Mouse (Mus musculus) cerebellum, postnatal 25 days (tissue): ENCODE measurements around the gene Ppp1ca.

Source experiments
- DNase-seq, 2 experiments: peaks; one replicate each; pipeline ENCODE4 v3.0.0; 2021; ENCODE audit warnings: mixed read lengths in 2 of 2

Ppp1ca gene

GRCm38 (mm10) chr19:4187303-4187702 is 4.6 kb upstream of the Ppp1ca start:
- DNase-seq: no peak

DNA sequence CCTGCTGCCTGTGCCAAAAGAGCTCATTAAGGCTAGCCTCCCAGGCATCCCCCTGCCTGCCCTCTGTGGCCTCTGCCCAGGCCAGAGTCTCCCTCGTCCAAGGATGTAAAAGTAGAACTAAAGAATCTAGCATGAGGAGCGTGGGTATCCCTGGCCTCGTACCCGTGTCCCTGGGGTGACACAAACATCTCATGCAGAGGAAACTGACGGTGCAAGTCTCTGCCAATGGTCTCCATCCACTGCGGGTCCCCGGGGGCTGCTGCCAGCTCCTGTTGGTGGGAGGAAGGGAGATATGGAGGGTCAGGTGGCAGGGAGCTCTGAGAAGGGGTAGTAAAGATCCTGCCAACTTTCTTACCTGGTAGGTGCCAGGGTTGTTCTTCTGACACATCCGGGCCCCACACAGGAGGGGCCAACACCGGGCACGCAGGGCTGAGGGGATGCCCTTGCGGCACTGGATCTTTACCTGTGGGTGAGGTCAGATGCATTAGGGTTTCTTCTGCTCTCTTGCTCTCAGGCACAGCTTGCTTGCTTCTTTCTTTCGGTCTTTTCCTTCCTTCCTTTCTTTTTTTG is 2.7 kb upstream of the Ppp1ca start:
- DNase-seq: no peak

DNA sequence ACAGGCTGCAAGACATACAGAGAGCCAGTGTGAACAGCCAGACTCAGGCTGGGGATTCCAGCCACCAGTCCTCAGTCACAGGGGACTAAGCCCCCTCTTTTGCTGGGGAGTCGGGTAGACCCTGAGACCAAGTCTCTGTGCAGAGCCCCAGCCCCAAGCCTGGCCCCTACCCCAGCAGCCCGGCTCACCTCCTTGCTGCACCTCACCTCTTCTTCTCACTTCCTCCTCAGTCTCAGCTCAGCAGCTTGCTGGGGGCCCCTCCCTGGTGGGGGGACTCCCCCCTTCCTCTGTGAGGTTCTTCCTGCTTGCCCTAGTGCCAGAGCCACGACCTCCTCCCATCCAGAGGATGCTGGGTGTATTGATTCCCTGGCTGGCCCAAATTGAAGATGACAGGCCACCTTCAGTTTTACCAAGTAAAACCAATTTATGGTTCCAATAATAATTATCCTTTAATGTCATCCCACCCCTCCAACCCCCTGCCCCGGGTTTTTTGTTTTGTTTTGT is 982 bp upstream of the Ppp1ca start, which contains the start of gene Tbc1d10c:
TSS of gene Tbc1d10c (minus strand) at position 454 of the 504 bp plus-strand sequence.
- no peak for DNase-seq

- no peak for DNase-seq
Measured at GRCm38 (mm10) chr19:4192251-4192985, 553 bp downstream of the Ppp1ca start.

DNA sequence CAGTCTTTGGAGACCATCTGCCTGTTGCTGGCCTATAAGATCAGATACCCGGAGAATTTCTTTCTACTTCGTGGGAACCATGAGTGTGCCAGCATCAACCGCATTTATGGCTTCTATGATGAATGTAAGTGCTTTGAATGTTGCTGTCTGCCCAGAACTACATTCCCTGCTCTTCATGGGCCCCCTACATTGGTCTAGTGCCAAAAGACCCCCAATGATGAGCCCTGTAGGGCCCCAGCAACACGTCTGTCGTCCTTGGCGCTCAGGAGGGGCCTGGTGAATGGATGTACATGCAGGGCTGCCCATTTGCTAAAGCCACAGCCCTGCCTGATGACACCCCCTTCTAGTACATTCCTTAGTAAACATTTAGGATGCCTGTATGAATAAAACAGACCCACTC is 1.3 kb downstream of the Ppp1ca start:
- no peak for DNase-seq

DNA sequence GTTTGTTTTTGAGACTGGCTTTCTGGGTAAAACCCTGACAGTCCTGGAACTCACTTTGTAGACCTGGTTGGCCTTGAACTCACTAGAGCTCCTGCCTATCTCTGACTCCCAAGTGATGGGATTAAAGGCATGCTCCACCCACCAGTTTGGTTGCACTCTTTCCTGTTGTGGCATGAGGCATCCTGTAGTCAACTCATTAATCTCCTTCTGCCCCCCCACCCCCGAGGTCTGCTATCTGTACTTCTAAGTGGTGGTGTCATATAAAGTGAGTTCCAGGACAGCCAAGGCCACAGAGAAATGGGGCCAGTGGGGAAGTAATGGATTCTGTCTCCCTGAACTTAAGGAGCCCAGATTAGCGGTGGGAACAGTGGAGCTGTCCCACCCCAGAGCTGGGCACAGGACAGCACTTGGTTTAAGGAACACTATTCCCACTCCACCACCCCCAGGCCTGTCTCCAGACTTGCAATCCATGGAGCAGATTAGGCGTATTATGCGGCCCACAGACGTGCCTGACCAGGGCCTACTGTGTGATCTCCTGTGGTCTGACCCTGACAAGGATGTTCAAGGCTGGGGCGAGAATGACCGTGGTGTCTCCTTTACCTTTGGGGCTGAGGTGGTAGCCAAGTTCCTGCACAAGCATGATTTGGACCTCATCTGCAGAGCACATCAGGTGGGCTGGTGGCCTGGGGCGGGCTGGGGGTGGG is 2.3 kb downstream of the Ppp1ca start:
- DNase-seq: peak in 1 of 2 experiments; percentile 29

GRCm38 (mm10) chr19:4194776-4195650 is 3.1 kb downstream of the Ppp1ca start:
- peak; percentile 91 to 93 for DNase-seq

DNA sequence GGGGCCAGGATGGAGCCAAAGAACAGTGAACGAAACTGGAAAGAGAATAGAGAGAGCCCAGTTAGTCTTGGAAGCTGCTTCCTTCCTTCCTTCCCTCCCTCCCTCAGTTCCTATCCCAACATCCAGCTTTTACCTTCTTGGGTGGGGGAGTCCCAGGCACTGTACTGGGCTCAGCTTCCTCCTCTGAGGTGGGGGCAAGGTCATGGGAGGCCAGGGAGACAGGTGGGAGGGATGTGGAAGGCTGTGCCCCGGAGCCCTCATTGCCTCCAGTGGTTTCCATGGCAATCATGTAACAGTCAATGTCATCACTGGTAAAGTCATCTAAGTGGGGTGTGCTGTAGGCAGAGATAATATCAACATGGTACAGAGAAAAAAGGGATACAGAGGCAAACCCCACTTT is 4.2 kb downstream of the Ppp1ca start:
- DNase-seq: no peak

DNA sequence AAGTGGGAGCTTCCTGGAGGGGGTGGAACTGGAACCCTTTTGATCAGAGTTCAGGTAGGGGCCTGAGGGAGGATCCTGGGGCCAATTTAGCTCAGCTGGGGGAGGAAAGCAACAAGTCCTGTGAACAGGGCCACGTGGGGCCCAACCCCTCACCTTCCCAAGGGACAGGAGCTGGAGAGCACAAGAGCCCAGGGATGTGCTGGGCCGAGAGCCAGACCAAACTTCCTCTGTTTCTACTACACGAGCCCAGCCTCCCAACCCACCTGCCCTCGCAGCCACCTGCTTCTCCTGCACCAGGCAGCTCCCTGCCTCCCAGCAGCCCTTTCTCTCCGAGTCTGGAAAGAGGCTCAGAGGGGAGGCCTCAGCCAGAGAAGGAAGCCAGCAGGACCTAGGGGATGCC is 4.7 kb downstream of the Ppp1ca start:
- peak; percentile 34 to 53 for DNase-seq

DNA sequence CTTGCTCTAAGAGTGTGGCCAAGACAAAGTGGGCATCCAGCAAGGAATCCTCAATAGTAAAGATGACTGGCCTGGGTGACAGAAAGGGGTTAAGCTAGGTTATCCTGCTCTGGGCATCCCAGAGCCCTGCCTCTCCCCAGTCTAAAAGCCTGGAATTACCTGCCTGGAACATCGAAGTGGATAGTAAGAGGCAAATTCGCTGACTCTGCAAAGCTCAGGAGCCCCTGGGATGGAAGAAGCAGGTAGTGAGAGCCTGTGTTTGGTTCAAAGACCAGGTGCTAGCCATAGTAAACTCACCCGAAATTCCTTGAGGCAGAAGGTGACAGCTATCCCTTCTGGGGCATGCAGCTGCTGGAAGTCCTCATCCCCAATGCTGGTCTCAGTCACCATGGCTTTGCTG is 5.3 kb downstream of the Ppp1ca start:
- DNase-seq: no peak

DNA sequence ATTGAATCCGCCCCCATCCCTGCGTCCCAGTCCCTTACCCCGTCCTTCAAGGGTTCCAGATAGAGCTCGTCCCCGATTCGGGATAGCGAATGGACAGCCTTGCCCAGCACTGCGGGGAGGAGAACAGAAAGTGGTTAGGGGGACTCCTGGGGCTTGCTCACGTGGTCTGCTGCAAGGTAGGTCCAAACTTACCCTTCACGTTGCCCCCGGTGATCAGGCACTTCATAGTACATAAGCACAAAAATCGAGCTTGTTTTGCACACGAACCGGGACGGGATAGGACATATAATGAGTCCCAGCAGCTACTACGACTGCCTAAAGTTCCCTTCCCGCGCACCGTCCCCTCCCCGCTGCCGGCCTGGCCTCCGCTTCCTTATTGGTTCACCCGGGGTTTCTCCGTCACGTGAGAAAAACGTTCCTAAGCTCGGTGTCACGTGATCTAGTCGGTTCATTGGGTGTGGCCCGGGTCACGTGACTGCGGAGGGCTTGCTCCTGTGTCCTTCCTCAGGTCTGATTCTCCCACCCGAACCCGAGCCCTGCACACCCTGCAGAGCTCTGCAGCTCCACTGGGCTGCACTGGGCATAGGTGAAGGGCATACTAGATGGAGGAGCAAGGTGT is 9.5 kb downstream of the Ppp1ca start, which contains the start of gene Rad9a:
TSS of gene Rad9a (minus strand) at position 372 of the 619 bp plus-strand sequence.
- DNase-seq: peak; percentile 94 to 98

GRCm38 (mm10) chr19:4202149-4202548 is 10.3 kb downstream of the Ppp1ca start:
- peak in 1 of 2 experiments; percentile 43 for DNase-seq

DNA sequence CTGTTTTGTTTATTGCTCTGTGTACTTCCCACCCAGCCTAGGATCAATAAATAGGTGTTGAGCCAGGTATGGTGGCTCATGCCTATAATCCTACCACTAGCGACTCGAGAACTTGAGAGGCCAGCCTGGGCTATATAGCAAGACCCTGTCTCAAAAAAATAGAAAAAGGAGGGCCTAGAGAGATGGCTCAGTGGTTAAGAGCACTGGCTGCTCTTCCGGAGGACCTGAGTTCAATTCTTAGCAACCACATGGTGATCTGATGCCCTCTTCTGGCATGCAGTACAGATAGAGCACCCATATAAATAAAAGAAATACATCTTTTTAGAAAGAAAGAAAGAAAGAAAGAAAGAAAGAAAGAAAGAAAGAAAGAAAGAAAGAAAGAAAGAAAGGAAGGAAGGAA is 11.3 kb downstream of the Ppp1ca start:
- no peak for DNase-seq

DNA sequence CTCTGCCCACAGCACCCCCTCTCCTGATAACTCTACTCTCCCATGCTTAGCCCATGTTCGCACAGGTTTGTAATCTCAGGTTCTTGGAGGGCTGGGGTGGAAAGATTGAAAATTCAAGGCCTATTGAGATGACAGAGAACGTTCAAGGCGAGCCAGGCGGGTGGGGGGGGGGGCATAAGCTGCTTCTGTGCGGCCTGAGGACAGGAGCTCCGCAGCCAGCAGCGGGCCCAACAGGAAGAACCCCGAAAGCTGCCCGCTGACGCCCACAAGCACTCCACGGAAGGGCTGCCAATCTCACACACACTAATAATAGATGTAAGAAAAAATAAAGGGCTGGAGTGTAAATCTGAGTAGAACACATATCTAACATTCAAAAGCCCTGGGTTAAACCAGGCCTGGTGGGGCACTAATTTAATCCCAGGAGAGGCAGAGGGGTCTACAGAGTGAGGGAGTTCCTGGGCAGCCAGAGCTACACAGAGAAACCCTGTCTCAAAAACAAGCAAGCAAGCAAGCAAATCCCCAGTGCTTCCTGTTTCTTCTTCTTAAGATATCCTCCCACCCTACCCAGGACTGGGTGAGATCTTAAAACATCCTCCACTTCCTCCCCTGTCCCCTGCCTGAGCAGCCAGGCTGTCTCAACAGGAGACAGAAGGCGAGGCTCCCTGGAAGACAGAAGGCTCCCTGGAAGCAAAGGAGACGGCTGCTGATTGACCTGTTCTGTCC is 11.9 kb downstream of the Ppp1ca start:
- no peak for DNase-seq

- no peak for DNase-seq
Measured at GRCm38 (mm10) chr19:4204889-4205288, 13.0 kb downstream of the Ppp1ca start.

DNA sequence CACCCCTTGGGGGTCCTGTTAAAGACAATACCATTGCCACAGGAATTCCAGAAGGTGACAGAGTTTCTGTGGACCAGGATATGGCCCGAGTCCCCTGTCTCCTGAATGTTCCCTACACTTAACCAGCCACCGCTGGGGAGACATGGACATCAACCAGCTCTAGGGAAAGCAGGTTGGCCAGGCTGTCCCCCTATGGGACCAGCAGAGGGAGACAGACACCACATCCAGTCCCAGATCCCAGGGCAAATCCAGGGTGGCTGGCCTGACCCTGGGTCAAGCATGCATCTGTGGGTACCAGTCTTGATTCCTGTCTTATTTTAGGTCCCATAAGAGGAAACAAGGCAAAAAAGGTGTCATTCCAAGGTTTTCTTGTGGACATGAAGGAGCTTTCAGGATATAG is 15.1 kb downstream of the Ppp1ca start:
- DNase-seq: peak; percentile 78 to 82

DNA sequence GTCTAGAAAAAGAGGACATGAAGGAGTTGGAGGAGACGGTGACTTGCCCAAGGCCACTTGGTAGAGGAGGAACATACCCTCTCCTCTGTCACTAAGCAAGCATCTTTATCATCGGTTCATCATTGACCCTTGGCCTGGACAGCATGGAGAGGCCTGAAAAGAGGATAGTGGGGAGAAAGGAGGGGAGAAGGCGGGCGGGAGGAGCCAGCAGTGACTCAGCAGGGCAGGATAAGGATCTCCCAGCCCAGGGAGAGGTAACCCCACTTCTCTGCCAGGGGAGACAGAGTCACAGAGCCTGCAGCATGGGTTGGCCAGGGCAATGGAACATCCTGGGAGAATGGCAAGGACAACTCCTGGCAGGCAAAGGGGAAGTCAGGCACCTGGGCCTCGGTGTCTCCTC is 16.7 kb downstream of the Ppp1ca start:
- DNase-seq: no peak

DNA sequence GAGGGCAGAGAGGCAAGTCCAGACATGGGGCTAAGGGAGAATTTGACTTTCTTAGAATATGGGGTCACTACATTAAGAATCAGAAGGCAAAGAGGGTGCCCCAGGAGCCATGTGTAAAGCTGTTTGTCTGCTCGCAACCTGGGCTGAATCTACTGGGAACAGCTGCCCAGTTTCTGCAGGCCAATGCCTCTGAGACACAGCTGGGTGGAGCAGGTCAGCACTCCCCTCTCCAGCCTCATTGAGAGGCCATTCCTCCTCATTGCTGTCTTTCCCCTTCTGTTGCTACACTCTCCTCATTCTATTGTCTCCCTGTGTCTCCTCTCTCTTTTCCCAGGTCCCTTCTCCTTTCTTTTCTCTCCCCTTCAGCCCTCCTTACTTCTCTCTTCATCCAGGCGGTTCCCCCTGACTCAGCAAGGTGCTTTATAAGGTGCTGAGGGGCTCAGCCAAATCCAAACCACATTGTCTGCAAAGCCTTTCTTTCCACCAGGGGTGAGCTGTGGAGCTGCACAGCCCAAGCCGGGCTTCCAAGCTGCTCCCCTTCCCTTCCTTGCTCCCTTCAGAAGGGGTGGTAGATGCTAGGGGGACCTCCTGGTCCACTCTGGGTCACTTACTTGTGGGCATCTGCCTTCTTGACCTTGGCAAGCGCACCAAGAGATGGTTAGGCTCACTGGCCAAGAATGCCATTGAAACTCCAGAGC is 20.2 kb downstream of the Ppp1ca start:
- no peak for DNase-seq

GRCm38 (mm10) chr19:4213524-4213974 is 21.7 kb downstream of the Ppp1ca start:
- DNase-seq: no peak

- DNase-seq: peak; percentile 29 to 49
Measured at GRCm38 (mm10) chr19:4214071-4214770, 22.4 kb downstream of the Ppp1ca start, which contains the start of the genes Clcf1 and AC109138.7. Gene Clcf1, plus strand, starts transcription at chr19:4214238. Gene AC109138.7, plus strand, starts transcription at chr19:4214357.
